In the genomic region with DNA sequence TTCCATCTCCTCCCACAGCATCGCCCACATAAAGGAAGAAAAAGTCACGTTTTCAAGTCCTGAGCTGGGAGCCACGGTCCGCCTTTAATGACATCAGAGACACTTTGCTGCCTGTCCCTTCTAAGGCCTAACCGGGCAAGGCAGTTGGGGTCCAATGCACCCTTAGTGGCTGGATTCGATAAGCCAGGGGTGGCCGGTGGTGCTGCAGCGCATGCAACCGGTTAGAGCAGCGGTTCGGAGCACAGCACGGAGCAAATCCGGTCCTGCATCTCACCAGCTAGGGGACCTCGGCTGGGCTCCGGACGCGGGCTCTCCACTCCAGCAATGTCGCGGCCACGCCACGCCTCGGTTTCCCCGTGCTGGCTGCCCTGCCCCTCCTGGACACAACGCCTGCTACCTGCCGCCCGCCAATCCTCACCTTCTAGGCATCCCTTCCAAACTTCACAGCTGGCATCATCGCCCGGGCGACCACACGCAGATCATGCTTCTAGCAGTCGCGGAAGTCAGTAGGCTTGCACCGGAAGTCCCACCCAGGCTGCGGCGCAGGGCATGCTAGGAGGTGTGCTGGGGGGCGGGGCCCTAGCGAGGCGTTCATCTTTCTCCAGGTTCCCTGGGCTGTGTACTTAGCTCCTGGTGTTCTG, we compare ENCODE assay signal across 7 mouse cellular contexts. TPM values are rescaled to one million over a fixed set of nuclear protein-coding genes. Genes with fewer than 3 reads are reported as not detected.
DNase-seq lines count a peak whose midpoint lies in the region; ATAC-seq lines count a peak whose summit lies in the region.

Gene Snapc4 (minus strand): TSS at position 523 of the 641 bp plus-strand sequence.

- H3K27ac ChIP-seq in midbrain, embryonic 10.5 days (replicated peaks): peak within 1 kb of the TSS; percentile 83

- H3K4me3 ChIP-seq in midbrain, embryonic 10.5 days: peak within 1 kb of the TSS; percentile 87

- H3K4me1 ChIP-seq in midbrain, embryonic 10.5 days: peaks cover 19% of the 10 kb centered on the region

- peak; percentile 77 for DNase-seq in adrenal gland, adult 18-20 months (ENCODE audit: low spot score in 2 of 2)
- DNase-seq in embryo, embryonic 10 days (ENCODE audit: low spot score): peak; percentile 91
- DNase-seq in gastrocnemius, postnatal 14 days: peak; percentile 84
- DNase-seq in left cerebral cortex, postnatal 25 days (ENCODE audit: low spot score in 2 of 2): peak; percentile 80 to 90
- DNase-seq in midbrain, embryonic 10.5 days (ENCODE audit: low spot score): peak; percentile 85
- DNase-seq in skeletal muscle tissue, adult 2 months (ENCODE audit: low read depth, low spot score): peak; percentile 57

- intact Hi-C loops in gastrocnemius, postnatal 14 days (cut with DNase I; ENCODE audit: low total_unique reads): no loop called here
- intact Hi-C loops in left cerebral cortex, postnatal 25 days (cut with DNase I): no loop called here

- ATAC-seq in inflammation-experienced regulatory T-cells, adult 6 months: peak; percentile 100

- H3K9me3 ChIP-seq in midbrain, embryonic 10.5 days (replicated peaks): no peaks in the 10 kb centered on the region

- WGBS in midbrain, embryonic 10.5 days: under 1% methylated on average over 38 of the region's 38 CpGs

- no peaks in the 10 kb centered on the region for H3K27me3 ChIP-seq in midbrain, embryonic 10.5 days (ENCODE audit: low read depth, poor library complexity, severe bottlenecking)

- H3K36me3 ChIP-seq in midbrain, embryonic 10.5 days: peaks cover 75% of the 10 kb centered on the region

RNA-seq across cellular contexts. Expression of gene Snapc4, which starts in this region (rescaled TPM):
- 10 to 100 TPM; 31.0 to 36.5 TPM for total RNA-seq in adrenal gland, adult 18-20 months (2021)
- 1 to 10 TPM; 6.2 to 7.2 TPM for total RNA-seq in gastrocnemius, postnatal 14 days (2021)
- polyA plus RNA-seq in inflammation-experienced regulatory T-cells, adult 6 months (2017; shearing (Covaris generic)): 10 to 100 TPM; 15.6 to 43.4 (median 39.6) TPM
- total RNA-seq in left cerebral cortex, postnatal 25 days (2021): 10 to 100 TPM; 56.9 to 67.7 TPM
- 32.5 and 34.4 TPM in 2 replicates for polyA plus RNA-seq in midbrain, embryonic 10.5 days (2016; fragmentation: Nextera tagmentation; extraction: Ambion mirVana)

Comparison
In these comparisons a context has a peak if more than half of its experiments do, and no peak if none do; other contexts are left out.
1. Peak in every context shown above with its lines: DNase-seq, ATAC-seq, H3K4me3 ChIP-seq and H3K27ac ChIP-seq.